Mouse (Mus musculus): ENCODE measurements around the gene Tmem128.

Gene Tmem128

GRCm38 (mm10) chr5:38260107-38260682 is at the start of gene Tmem128:
TSS of gene Tmem128 (plus strand) at chr5:38260185.
- DNase-seq (ENCODE audit: low read depth, low spot score): peak; percentile 82

- no peak for DNase-seq (ENCODE audit: low read depth, low spot score)
Observed at GRCm38 (mm10) chr5:38211691-38212090, 48.3 kb upstream of the Tmem128 start.

GRCm38 (mm10) chr5:38213009-38213408 is 47.0 kb upstream of the Tmem128 start:
- no peak for DNase-seq (ENCODE audit: low read depth, low spot score)

GRCm38 (mm10) chr5:38219771-38220307 is 40.1 kb upstream of the Tmem128 start:
- DNase-seq (ENCODE audit: low read depth, low spot score): no peak

GRCm38 (mm10) chr5:38220328-38220912 is 39.6 kb upstream of the Tmem128 start, which contains the start of the genes Zbtb49 and Lyar:
TSS of gene Zbtb49 (minus strand) at chr5:38220457.
TSS of gene Lyar (plus strand) at chr5:38220470.
- peak; percentile 95 for DNase-seq (ENCODE audit: low read depth, low spot score)

- DNase-seq (ENCODE audit: low read depth, low spot score): peak; percentile 48
Observed at GRCm38 (mm10) chr5:38235422-38235821, 24.6 kb upstream of the Tmem128 start.

- no peak for DNase-seq (ENCODE audit: low read depth, low spot score)
Observed at GRCm38 (mm10) chr5:38236627-38237026, 23.4 kb upstream of the Tmem128 start.

GRCm38 (mm10) chr5:38240727-38241472 is 19.1 kb upstream of the Tmem128 start:
- DNase-seq (ENCODE audit: low read depth, low spot score): no peak

- DNase-seq (ENCODE audit: low read depth, low spot score): no peak
Observed at GRCm38 (mm10) chr5:38241473-38241834, 18.5 kb upstream of the Tmem128 start.

- DNase-seq (ENCODE audit: low read depth, low spot score): no peak
Observed at GRCm38 (mm10) chr5:38241966-38242365, 18.0 kb upstream of the Tmem128 start.

GRCm38 (mm10) chr5:38255195-38255594 is 4.8 kb upstream of the Tmem128 start:
- DNase-seq (ENCODE audit: low read depth, low spot score): peak; percentile 22

GRCm38 (mm10) chr5:38255644-38256043 is 4.3 kb upstream of the Tmem128 start:
- no peak for DNase-seq (ENCODE audit: low read depth, low spot score)

GRCm38 (mm10) chr5:38256551-38256950 is 3.4 kb upstream of the Tmem128 start:
- DNase-seq (ENCODE audit: low read depth, low spot score): no peak

- DNase-seq (ENCODE audit: low read depth, low spot score): no peak
Observed at GRCm38 (mm10) chr5:38258034-38258772, 1.8 kb upstream of the Tmem128 start.

GRCm38 (mm10) chr5:38258773-38259146 is 1.2 kb upstream of the Tmem128 start:
- no peak for DNase-seq (ENCODE audit: low read depth, low spot score)

GRCm38 (mm10) chr5:38259455-38260106 is 404 bp upstream of the Tmem128 start:
- no peak for DNase-seq (ENCODE audit: low read depth, low spot score)

GRCm38 (mm10) chr5:38270942-38271341 is 11.0 kb downstream of the Tmem128 start:
- no peak for DNase-seq (ENCODE audit: low read depth, low spot score)

- DNase-seq (ENCODE audit: low read depth, low spot score): peak; percentile 48
Observed at GRCm38 (mm10) chr5:38273831-38274230, 13.8 kb downstream of the Tmem128 start.

- DNase-seq (ENCODE audit: low read depth, low spot score): no peak
Observed at GRCm38 (mm10) chr5:38275771-38276170, 15.8 kb downstream of the Tmem128 start, which contains the start of gene Otop1. TSS of gene Otop1 (plus strand) at chr5:38275972.

- DNase-seq (ENCODE audit: low read depth, low spot score): no peak
Observed at GRCm38 (mm10) chr5:38276451-38276850, 16.5 kb downstream of the Tmem128 start.

All from CD4-positive helper T cell, adult 2 months (primary cell).